Mouse (Mus musculus): ENCODE data around the gene Minar1. TPM values are rescaled to one million over a fixed set of nuclear protein-coding genes. Genes with fewer than 3 reads are reported as not detected.

The Minar1 gene
- total RNA-seq (2021): under 1 TPM; 0.08 to 0.11 TPM

- DNase-seq: no peak
- intact Hi-C loops (cut with DNase I): no loop called here
Observed at GRCm38 (mm10) chr9:89623006-89623760, at the start of gene Minar1. TSS of gene Minar1 (minus strand) at chr9:89623125.

GRCm38 (mm10) chr9:89669878-89670277 is 47.0 kb upstream of the Minar1 start:
- intact Hi-C loops (cut with DNase I): no loop called here
- DNase-seq: no peak

- intact Hi-C loops (cut with DNase I): no loop called here
- no peak for DNase-seq
Observed at GRCm38 (mm10) chr9:89667306-89667942, 44.5 kb upstream of the Minar1 start.

- intact Hi-C loops (cut with DNase I): no loop called here
- DNase-seq: no peak
Observed at GRCm38 (mm10) chr9:89650913-89651312, 28.0 kb upstream of the Minar1 start.

GRCm38 (mm10) chr9:89637453-89637852 is 14.5 kb upstream of the Minar1 start:
- intact Hi-C loops (cut with DNase I): no loop called here

GRCm38 (mm10) chr9:89622296-89623005 is 474 bp downstream of the Minar1 start:
- intact Hi-C loops (cut with DNase I): no loop called here
- no peak for DNase-seq

More at GRCm38 (mm10) chr9:89637453-89637852, 14.5 kb upstream of the Minar1 start:
- no peak for DNase-seq

GRCm38 (mm10) chr9:89621750-89622149 is 1.2 kb downstream of the Minar1 start:
- DNase-seq: no peak
- intact Hi-C loops (cut with DNase I): no loop called here

- DNase-seq: no peak
- intact Hi-C loops (cut with DNase I): no loop called here
Observed at GRCm38 (mm10) chr9:89620347-89620746, 2.6 kb downstream of the Minar1 start.

GRCm38 (mm10) chr9:89616946-89617345 is 6.0 kb downstream of the Minar1 start:
- intact Hi-C loops (cut with DNase I): no loop called here
- DNase-seq: no peak

GRCm38 (mm10) chr9:89610592-89610991 is 12.3 kb downstream of the Minar1 start:
- intact Hi-C loops (cut with DNase I): no loop called here
- DNase-seq: no peak

GRCm38 (mm10) chr9:89607321-89607720 is 15.6 kb downstream of the Minar1 start:
- intact Hi-C loops (cut with DNase I): no loop called here
- DNase-seq: no peak

- DNase-seq: no peak
- intact Hi-C loops (cut with DNase I): no loop called here
Observed at GRCm38 (mm10) chr9:89606256-89606655, 16.7 kb downstream of the Minar1 start.

- intact Hi-C loops (cut with DNase I): no loop called here
- DNase-seq: no peak
Observed at GRCm38 (mm10) chr9:89601891-89602290, 21.0 kb downstream of the Minar1 start.

- intact Hi-C loops (cut with DNase I): no loop called here
- no peak for DNase-seq
Observed at GRCm38 (mm10) chr9:89600677-89601076, 22.2 kb downstream of the Minar1 start.

- intact Hi-C loops (cut with DNase I): no loop called here
- no peak for DNase-seq
Observed at GRCm38 (mm10) chr9:89597071-89597470, 25.9 kb downstream of the Minar1 start.

- intact Hi-C loops (cut with DNase I): no loop called here
- DNase-seq: no peak
Observed at GRCm38 (mm10) chr9:89596392-89596791, 26.5 kb downstream of the Minar1 start.

GRCm38 (mm10) chr9:89592391-89592790 is 30.5 kb downstream of the Minar1 start:
- intact Hi-C loops (cut with DNase I): no loop called here
- DNase-seq: no peak

- intact Hi-C loops (cut with DNase I): no loop called here
- no peak for DNase-seq
Observed at GRCm38 (mm10) chr9:89578422-89578821, 44.5 kb downstream of the Minar1 start.

GRCm38 (mm10) chr9:89552663-89553062 is 70.3 kb downstream of the Minar1 start:
- intact Hi-C loops (cut with DNase I): no loop called here
- DNase-seq: no peak
